Mouse (Mus musculus) kidney, adult 2 months (tissue): ENCODE data around the gene Pard6b.

Experiments used
- CTCF ChIP-seq: fragments of 200-500 bp; conservative IDR thresholded peaks from 2 replicates; pipeline ENCODE4 v1.5.1; 2011; ENCODE audit warnings: low read depth, mild to moderate bottlenecking, control low read depth, low read length, moderate library complexity, mixed read lengths; ENCODE audit not compliant: insufficient read depth, insufficient read length
- POLR2A ChIP-seq: fragments of 200-500 bp; IDR thresholded peaks from one replicate; pipeline ENCODE4 v1.6.1; 2011; ENCODE audit warnings: low read depth, low read length, control low read depth

- TF ChIP-seq CTCF, result no peak
- TF ChIP-seq POLR2A, result no peak
Observed at GRCm38 (mm10) chr2:168076840-168077576, 3.8 kb upstream of the Pard6b start.
